Mouse (Mus musculus): Measurements from ENCODE around the gene Ppp1r15b. TPM values are rescaled to one million over a fixed set of nuclear protein-coding genes. Genes with fewer than 3 reads are reported as not detected.

Gene Ppp1r15b
- polyA plus RNA-seq, 1 experiment from 2014 or later = 34.8 TPM

GRCm38 (mm10) chr1:133162981-133163380 lies 32.0 kb downstream of the Ppp1r15b start:
- H3K4me1 ChIP-seq = peaks cover 27% of the 10 kb centered on the region
- 48% methylated on average over 8 of the region's 8 CpGs for WGBS
- peak overlapping the region; percentile 57; the same call in 1 of the 2 replicates for H3K4me3 ChIP-seq (replicated peaks)
- no peak overlapping the region for H3K4me2 ChIP-seq (replicated peaks)
- H3K27me3 ChIP-seq = peaks cover 41% of the 10 kb centered on the region
- H3K9ac ChIP-seq = no peak overlapping the region
- ATAC-seq (ENCODE audit: insufficient number of reproducible peaks, low FRiP score, low TSS enrichment, low read depth) = no peak
- no peak overlapping the region for H3K27ac ChIP-seq (replicated peaks)
- no peaks in the 10 kb centered on the region for H3K9me3 ChIP-seq (replicated peaks)
- no peaks in the 10 kb centered on the region for H3K36me3 ChIP-seq

GRCm38 (mm10) chr1:133163820-133164431 lies 33.0 kb downstream of the Ppp1r15b start, which contains the start of gene Plekha6:
Plekha6 (plus strand) TSS chr1:133164210.
- peaks cover 41% of the 10 kb centered on the region for H3K27me3 ChIP-seq
- no peaks in the 10 kb centered on the region for H3K9me3 ChIP-seq (replicated peaks)
- under 1% methylated on average over 68 of the region's 68 CpGs for WGBS

GRCm38 (mm10) chr1:133164591-133165011 lies 33.7 kb downstream of the Ppp1r15b start:
- H3K9ac ChIP-seq = peak overlapping the region; percentile 26; the same call in 1 of the 2 replicates
- WGBS = 3% methylated on average over 10 of the region's 10 CpGs
- no peaks in the 10 kb centered on the region for H3K36me3 ChIP-seq
- H3K4me2 ChIP-seq (replicated peaks) = peak overlapping the region; percentile 98
- peaks cover 20% of the 10 kb centered on the region for H3K4me1 ChIP-seq
- peaks cover 41% of the 10 kb centered on the region for H3K27me3 ChIP-seq
- no peaks in the 10 kb centered on the region for H3K9me3 ChIP-seq (replicated peaks)
- no peak overlapping the region for H3K27ac ChIP-seq (replicated peaks)
- ATAC-seq (ENCODE audit: insufficient number of reproducible peaks, low FRiP score, low TSS enrichment, low read depth) = no peak
- H3K4me3 ChIP-seq (replicated peaks) = peak overlapping the region; percentile 57

More at GRCm38 (mm10) chr1:133163820-133164431, 33.0 kb downstream of the Ppp1r15b start, which contains the start of gene Plekha6:
- peaks cover 26% of the 10 kb centered on the region for H3K4me1 ChIP-seq
- no peak within 1 kb of the TSS for H3K27ac ChIP-seq (replicated peaks)
- H3K4me3 ChIP-seq (replicated peaks) = peak within 1 kb of the TSS; percentile 57
- H3K4me2 ChIP-seq (replicated peaks) = peak within 1 kb of the TSS; percentile 98
- peak within 1 kb of the TSS; percentile 26 for H3K9ac ChIP-seq
- ATAC-seq (ENCODE audit: insufficient number of reproducible peaks, low FRiP score, low TSS enrichment, low read depth) = peak; percentile 36; the same call in 1 of the 2 replicates
- no peaks in the 10 kb centered on the region for H3K36me3 ChIP-seq

- Histone ChIP-seq H3K27ac (replicated peaks) (no peak overlapping the region), H3K9ac (no peak overlapping the region), H3K4me3 (replicated peaks) (peak overlapping the region; percentile 57), H3K27me3 (peaks cover 41% of the 10 kb centered on the region), H3K4me2 (replicated peaks) (no peak overlapping the region), H3K4me1 (peaks cover 20% of the 10 kb centered on the region), H3K9me3 (replicated peaks) (no peaks in the 10 kb centered on the region), H3K36me3 (no peaks in the 10 kb centered on the region)
- 33% methylated on average over 11 of the region's 11 CpGs for WGBS
- ATAC-seq (ENCODE audit: insufficient number of reproducible peaks, low FRiP score, low TSS enrichment, low read depth) = no peak
Measured at GRCm38 (mm10) chr1:133165111-133165510, 34.2 kb downstream of the Ppp1r15b start.

- 42% methylated on average over 19 of the region's 19 CpGs for WGBS
- Histone ChIP-seq H3K36me3 (no peaks in the 10 kb centered on the region), H3K9me3 (replicated peaks) (no peaks in the 10 kb centered on the region), H3K27ac (replicated peaks) (no peak overlapping the region), H3K4me1 (peaks cover 20% of the 10 kb centered on the region), H3K4me3 (replicated peaks) (no peak overlapping the region), H3K4me2 (replicated peaks) (no peak overlapping the region), H3K27me3 (peaks cover 20% of the 10 kb centered on the region), H3K9ac (no peak overlapping the region)
- ATAC-seq (ENCODE audit: insufficient number of reproducible peaks, low FRiP score, low TSS enrichment, low read depth) = no peak
Measured at GRCm38 (mm10) chr1:133168318-133169060, 37.5 kb downstream of the Ppp1r15b start.

- H3K27ac ChIP-seq (replicated peaks) = no peak overlapping the region
- no peaks in the 10 kb centered on the region for H3K9me3 ChIP-seq (replicated peaks)
- no peaks in the 10 kb centered on the region for H3K36me3 ChIP-seq
- no peak overlapping the region for H3K4me2 ChIP-seq (replicated peaks)
- 66% methylated on average over 8 of the region's 8 CpGs for WGBS
- H3K27me3 ChIP-seq = peaks cover 3% of the 10 kb centered on the region
- no peak overlapping the region for H3K9ac ChIP-seq
- no peak overlapping the region for H3K4me3 ChIP-seq (replicated peaks)
- 0 out of 2 replicates have a peak, but pooled peaks cover 4% of the 10 kb centered on the region for H3K4me1 ChIP-seq
- ATAC-seq (ENCODE audit: insufficient number of reproducible peaks, low FRiP score, low TSS enrichment, low read depth) = no peak
Measured at GRCm38 (mm10) chr1:133170196-133170595, 39.3 kb downstream of the Ppp1r15b start.

- 78% methylated on average over 9 of the region's 9 CpGs for WGBS
- 0 out of 2 replicates have a peak, but pooled peaks cover 4% of the 10 kb centered on the region for H3K4me1 ChIP-seq
- no peak for ATAC-seq (ENCODE audit: insufficient number of reproducible peaks, low FRiP score, low TSS enrichment, low read depth)
- H3K4me3 ChIP-seq (replicated peaks) = no peak overlapping the region
- no peak overlapping the region for H3K4me2 ChIP-seq (replicated peaks)
- H3K27ac ChIP-seq (replicated peaks) = no peak overlapping the region
- H3K9ac ChIP-seq = no peak overlapping the region
- no peaks in the 10 kb centered on the region for H3K9me3 ChIP-seq (replicated peaks)
- no peaks in the 10 kb centered on the region for H3K36me3 ChIP-seq
- H3K27me3 ChIP-seq = peaks cover 3% of the 10 kb centered on the region
Measured at GRCm38 (mm10) chr1:133171357-133171756, 40.4 kb downstream of the Ppp1r15b start.

GRCm38 (mm10) chr1:133175150-133175549 lies 44.2 kb downstream of the Ppp1r15b start:
- H3K4me1 ChIP-seq = peaks cover 16% of the 10 kb centered on the region
- H3K9me3 ChIP-seq (replicated peaks) = no peaks in the 10 kb centered on the region
- no peak overlapping the region for H3K4me2 ChIP-seq (replicated peaks)
- no peak overlapping the region for H3K9ac ChIP-seq
- H3K27me3 ChIP-seq = 0 out of 2 replicates have a peak, but pooled peaks cover 3% of the 10 kb centered on the region
- no peak for ATAC-seq (ENCODE audit: insufficient number of reproducible peaks, low FRiP score, low TSS enrichment, low read depth)
- no peak overlapping the region for H3K4me3 ChIP-seq (replicated peaks)
- H3K36me3 ChIP-seq = no peaks in the 10 kb centered on the region
- WGBS = 62% methylated on average over 6 of the region's 6 CpGs
- H3K27ac ChIP-seq (replicated peaks) = no peak overlapping the region

GRCm38 (mm10) chr1:133177480-133178172 lies 46.7 kb downstream of the Ppp1r15b start:
- peaks cover 30% of the 10 kb centered on the region for H3K4me1 ChIP-seq
- H3K27ac ChIP-seq (replicated peaks) = no peak overlapping the region
- no peak overlapping the region for H3K4me3 ChIP-seq (replicated peaks)
- ATAC-seq (ENCODE audit: insufficient number of reproducible peaks, low FRiP score, low TSS enrichment, low read depth) = no peak
- H3K36me3 ChIP-seq = no peaks in the 10 kb centered on the region
- 49% methylated on average over 8 of the region's 8 CpGs for WGBS
- no peak overlapping the region for H3K4me2 ChIP-seq (replicated peaks)
- no peaks in the 10 kb centered on the region for H3K9me3 ChIP-seq (replicated peaks)
- peaks cover 16% of the 10 kb centered on the region for H3K27me3 ChIP-seq
- no peak overlapping the region for H3K9ac ChIP-seq

- Histone ChIP-seq H3K4me2 (replicated peaks) (no peak overlapping the region), H3K27ac (replicated peaks) (peak overlapping the region; percentile 39; the same call in 1 of the 2 replicates)
Measured at GRCm38 (mm10) chr1:133178732-133179440, 47.9 kb downstream of the Ppp1r15b start.

More at GRCm38 (mm10) chr1:133178732-133179440, 47.9 kb downstream of the Ppp1r15b start:
- Histone ChIP-seq H3K9me3 (replicated peaks) (no peaks in the 10 kb centered on the region), H3K9ac (no peak overlapping the region), H3K27me3 (peaks cover 25% of the 10 kb centered on the region), H3K4me3 (replicated peaks) (no peak overlapping the region), H3K36me3 (no peaks in the 10 kb centered on the region), H3K4me1 (peaks cover 38% of the 10 kb centered on the region)
- no peak for ATAC-seq (ENCODE audit: insufficient number of reproducible peaks, low FRiP score, low TSS enrichment, low read depth)
- WGBS = 63% methylated on average over 11 of the region's 11 CpGs
